Mouse (Mus musculus): ENCODE measurements around the gene Ptpra.
A peak's percentile ranks its signal among the peaks of the same experiment; 100 is the strongest.

Ptpra gene

GRCm38 (mm10) chr2:130449794-130450433 is at the start of gene Ptpra:
Gene Ptpra, plus strand, starts transcription at chr2:130450278.
- peak; percentile 93 to 95 for DNase-seq

GRCm38 (mm10) chr2:130401891-130402290 is 48.2 kb upstream of the Ptpra start:
- no peak for DNase-seq

GRCm38 (mm10) chr2:130404939-130405338 is 45.1 kb upstream of the Ptpra start, which contains the start of the genes Gm28372 and 1700020A23Rik:
Gene Gm28372, plus strand, starts transcription at chr2:130405239.
Gene 1700020A23Rik, plus strand, starts transcription at chr2:130405259.
- no peak for DNase-seq

GRCm38 (mm10) chr2:130406178-130406577 is 43.9 kb upstream of the Ptpra start, which contains the start of gene Tmem239:
Gene Tmem239, plus strand, starts transcription at chr2:130406478.
- no peak for DNase-seq

- peak in 1 of 2 experiments; percentile 30 for DNase-seq
These were observed 41.9 kb upstream of the Ptpra start for GRCm38 (mm10) chr2:130408194-130408593.

GRCm38 (mm10) chr2:130411558-130412495 is 38.3 kb upstream of the Ptpra start:
- peak; percentile 93 to 94 for DNase-seq

GRCm38 (mm10) chr2:130412775-130413174 is 37.3 kb upstream of the Ptpra start:
- no peak for DNase-seq

- peak in 1 of 2 experiments; percentile 19 for DNase-seq
These were observed 35.8 kb upstream of the Ptpra start for GRCm38 (mm10) chr2:130414094-130414856.

- no peak for DNase-seq
These were observed 28.1 kb upstream of the Ptpra start for GRCm38 (mm10) chr2:130421781-130422620.

- DNase-seq, result peak; percentile 86 to 92
These were observed 26.5 kb upstream of the Ptpra start for GRCm38 (mm10) chr2:130423397-130424125.

- peak; percentile 95 to 97 for DNase-seq
These were observed 25.8 kb upstream of the Ptpra start, which contains the start of the genes Vps16 and Pced1a for GRCm38 (mm10) chr2:130424126-130424853. Gene Vps16, plus strand, starts transcription at chr2:130424339. Gene Pced1a, minus strand, starts transcription at chr2:130424701.

- DNase-seq, result peak in 1 of 2 experiments; percentile 9
These were observed 25.0 kb upstream of the Ptpra start for GRCm38 (mm10) chr2:130425112-130425511.

GRCm38 (mm10) chr2:130429851-130430250 is 20.2 kb upstream of the Ptpra start:
- DNase-seq, result no peak

GRCm38 (mm10) chr2:130430484-130430883 is 19.6 kb upstream of the Ptpra start:
- DNase-seq, result no peak

- DNase-seq, result no peak
These were observed 17.9 kb upstream of the Ptpra start for GRCm38 (mm10) chr2:130432157-130432556.

- DNase-seq, result peak in 1 of 2 experiments; percentile 56
These were observed 16.9 kb upstream of the Ptpra start for GRCm38 (mm10) chr2:130433152-130433551.

- no peak for DNase-seq
These were observed 13.3 kb upstream of the Ptpra start for GRCm38 (mm10) chr2:130436769-130437168.

- DNase-seq, result no peak
These were observed 11.2 kb upstream of the Ptpra start for GRCm38 (mm10) chr2:130438861-130439260.

GRCm38 (mm10) chr2:130439840-130440480 is 10.1 kb upstream of the Ptpra start:
- no peak for DNase-seq

- no peak for DNase-seq
These were observed 7.9 kb upstream of the Ptpra start for GRCm38 (mm10) chr2:130442162-130442561.

Measured in kidney, postnatal 4 days (tissue).